8 mouse cellular contexts compared by ENCODE assay signal in genomic region chr1:78217151-78218034, GRCm38 (mm10). TPM values are rescaled to one million over a fixed set of nuclear protein-coding genes. Genes with fewer than 3 reads are reported as not detected.
A peak's percentile ranks its signal among the peaks of the same experiment; 100 is the strongest.
DNase-seq lines count a peak whose midpoint lies in the region; ATAC-seq and TF ChIP-seq lines count a peak whose summit lies in the region.

No protein-coding gene starts in this region.

- H3K4me3 ChIP-seq in brown adipose tissue, adult 24 weeks (ENCODE audit: insufficient read depth, low read depth, low read length) = peak overlapping the region; percentile 23; the same call in 1 of the 2 replicates
- H3K4me3 ChIP-seq in heart, embryonic 13.5 days = peak overlapping the region; percentile 67
- peak overlapping the region; percentile 61 for H3K4me3 ChIP-seq in limb, embryonic 15.5 days
- H3K4me3 ChIP-seq in small intestine, adult 2 months (ENCODE audit: low read depth, low read length) = peak overlapping the region; percentile 57

- no peaks in the 10 kb centered on the region for H3K4me1 ChIP-seq in brown adipose tissue, adult 24 weeks (ENCODE audit: control insufficient read depth, insufficient read depth, insufficient read length, low read length)
- H3K4me1 ChIP-seq in heart, embryonic 13.5 days = peaks cover 24% of the 10 kb centered on the region
- H3K4me1 ChIP-seq in limb, embryonic 15.5 days = peaks cover 29% of the 10 kb centered on the region
- peaks cover 13% of the 10 kb centered on the region; the same call in 1 of the 2 replicates for H3K4me1 ChIP-seq in small intestine, adult 2 months (ENCODE audit: control insufficient read depth, insufficient read depth, insufficient read length, low read length)

- ATAC-seq in heart, embryonic 13.5 days (ENCODE audit: extremely low read depth, insufficient number of reproducible peaks, low FRiP score, low TSS enrichment) = no peak
- no peak for ATAC-seq in limb, embryonic 15.5 days (ENCODE audit: insufficient number of reproducible peaks, low FRiP score, low TSS enrichment, low read depth)

- no peaks in the 10 kb centered on the region for H3K9me3 ChIP-seq in heart, embryonic 13.5 days
- no peaks in the 10 kb centered on the region for H3K9me3 ChIP-seq in limb, embryonic 15.5 days

- no peaks in the 10 kb centered on the region for H3K36me3 ChIP-seq in heart, embryonic 13.5 days
- H3K36me3 ChIP-seq in limb, embryonic 15.5 days = no peaks in the 10 kb centered on the region
- no peaks in the 10 kb centered on the region for H3K36me3 ChIP-seq in small intestine, adult 2 months (ENCODE audit: control insufficient read depth, insufficient read depth, low read length)

- H3K27me3 ChIP-seq in heart, embryonic 13.5 days (replicated peaks) = peaks cover 95% of the 10 kb centered on the region
- peaks cover 91% of the 10 kb centered on the region for H3K27me3 ChIP-seq in limb, embryonic 15.5 days
- peaks cover 53% of the 10 kb centered on the region for H3K27me3 ChIP-seq in small intestine, adult 2 months (ENCODE audit: control insufficient read depth, insufficient read depth, low read length)

- H3K27ac ChIP-seq in brown adipose tissue, adult 24 weeks (replicated peaks; ENCODE audit: low read depth, low read length) = no peak overlapping the region
- no peak overlapping the region for H3K27ac ChIP-seq in heart, embryonic 13.5 days (replicated peaks)
- H3K27ac ChIP-seq in limb, embryonic 15.5 days = peak overlapping the region; percentile 63
- H3K27ac ChIP-seq in small intestine, adult 2 months (ENCODE audit: insufficient read depth, low read depth, low read length) = no peak overlapping the region

- intact Hi-C loops in left cerebral cortex, postnatal 4 days (cut with DNase I) = loop anchor here (10.0 kb wide), 1 partner anchor 197 kb away; no protein-coding TSS in a partner anchor
- intact Hi-C loops in left cerebral cortex, postnatal 36 days (cut with DNase I) = loop anchor here (5.0 kb wide), 1 partner anchor 205 kb away; no protein-coding TSS in a partner anchor

- TF ChIP-seq POLR2A in small intestine, adult 2 months (IDR thresholded peaks at IDR 0.05; ENCODE audit: low read depth, low read length) = no peak

- peak overlapping the region; percentile 96 for H3K4me2 ChIP-seq in heart, embryonic 13.5 days
- H3K4me2 ChIP-seq in limb, embryonic 15.5 days = peak overlapping the region; percentile 99

- DNase-seq in left cerebral cortex, postnatal 4 days = peak; percentile 49
- DNase-seq in left cerebral cortex, postnatal 36 days (ENCODE audit: low spot score in 2 of 2) = no peak
- no peak for DNase-seq in urinary bladder, postnatal 36 days (ENCODE audit: low spot score in 2 of 2)
- no peak for DNase-seq in frontal cortex, postnatal 25 days (ENCODE audit: low spot score in 2 of 2)

- peak overlapping the region; percentile 76 for H3K9ac ChIP-seq in heart, embryonic 13.5 days
- H3K9ac ChIP-seq in limb, embryonic 15.5 days = peak overlapping the region; percentile 35

- no peak for TF ChIP-seq CTCF in small intestine, adult 2 months (IDR thresholded peaks at IDR 0.05; ENCODE audit: extremely low read depth, insufficient read length, insufficient replicate concordance, low read depth, low read length)

- 2% methylated on average over 79 of the region's 79 CpGs for WGBS in heart, embryonic 13.5 days
- under 1% methylated on average over 73 of the region's 79 CpGs for WGBS in limb, embryonic 15.5 days
- WGBS in small intestine, adult 2 months = 1% methylated on average over 79 of the region's 79 CpGs

RNA-seq across cellular contexts. Expression of gene Pax3, which starts 20.5 kb away (rescaled TPM):
- not detected for total RNA-seq in left cerebral cortex, postnatal 4 days (2021)
- not detected for total RNA-seq in left cerebral cortex, postnatal 36 days (2021)
- not detected in 2 replicates for polyA plus RNA-seq in brown adipose tissue, adult 24 weeks (2012; ENCODE audit: insufficient read depth, insufficient read length, missing spikeins)
- 0.09 TPM in 1 of 2 replicates, not detected in the other for polyA plus RNA-seq in heart, embryonic 13.5 days (2015; fragmentation: Nextera tagmentation; extraction: Ambion mirVana)
- polyA plus RNA-seq in limb, embryonic 15.5 days (2015; fragmentation: Nextera tagmentation; extraction: Ambion mirVana) = 0.60 and 0.96 TPM in 2 replicates
- polyA plus RNA-seq in small intestine, adult 2 months (2012; rRNA removed) = not detected in 2 replicates
